Mouse (Mus musculus): ENCODE data around the gene Bcar3.
"Not testable (repeated sequence)": the region's sequence is repeated elsewhere in the genome, so short reads cannot be mapped to it uniquely, and the experiment has no call there.

The Bcar3 gene

GRCm38 (mm10) chr3:122381591-122381990, 87.7 kb downstream of the Bcar3 start:
- DNase-seq (ENCODE audit: low read depth, low spot score) = no peak

GRCm38 (mm10) chr3:122386444-122386843, 92.5 kb downstream of the Bcar3 start:
- DNase-seq (ENCODE audit: low read depth, low spot score) = no peak

GRCm38 (mm10) chr3:122387771-122388170, 93.8 kb downstream of the Bcar3 start:
- no peak for DNase-seq (ENCODE audit: low read depth, low spot score)

- DNase-seq (ENCODE audit: low read depth, low spot score) = no peak
These were observed 96.0 kb downstream of the Bcar3 start for GRCm38 (mm10) chr3:122389972-122390371.

GRCm38 (mm10) chr3:122391098-122391497, 97.2 kb downstream of the Bcar3 start:
- DNase-seq (ENCODE audit: low read depth, low spot score) = no peak

- no peak for DNase-seq (ENCODE audit: low read depth, low spot score)
These were observed 97.9 kb downstream of the Bcar3 start for GRCm38 (mm10) chr3:122391816-122392215.

GRCm38 (mm10) chr3:122393411-122393810, 99.5 kb downstream of the Bcar3 start:
- DNase-seq (ENCODE audit: low read depth, low spot score) = not testable (repeated sequence)

- DNase-seq (ENCODE audit: low read depth, low spot score) = peak; percentile 38
These were observed 100.0 kb downstream of the Bcar3 start for GRCm38 (mm10) chr3:122393836-122394374.

- DNase-seq (ENCODE audit: low read depth, low spot score) = no peak
These were observed 103.0 kb downstream of the Bcar3 start for GRCm38 (mm10) chr3:122396957-122397356.

GRCm38 (mm10) chr3:122397401-122397800, 103.5 kb downstream of the Bcar3 start:
- DNase-seq (ENCODE audit: low read depth, low spot score) = no peak

- DNase-seq (ENCODE audit: low read depth, low spot score) = no peak
These were observed 107.1 kb downstream of the Bcar3 start for GRCm38 (mm10) chr3:122401011-122401410.

GRCm38 (mm10) chr3:122402143-122402542, 108.2 kb downstream of the Bcar3 start:
- DNase-seq (ENCODE audit: low read depth, low spot score) = no peak

GRCm38 (mm10) chr3:122403860-122404557, 110.1 kb downstream of the Bcar3 start:
- no peak for DNase-seq (ENCODE audit: low read depth, low spot score)

GRCm38 (mm10) chr3:122405203-122405956, 111.4 kb downstream of the Bcar3 start:
- DNase-seq (ENCODE audit: low read depth, low spot score) = no peak

- DNase-seq (ENCODE audit: low read depth, low spot score) = peak; percentile 21
These were observed 112.5 kb downstream of the Bcar3 start for GRCm38 (mm10) chr3:122406416-122406815.

- no peak for DNase-seq (ENCODE audit: low read depth, low spot score)
These were observed 113.8 kb downstream of the Bcar3 start for GRCm38 (mm10) chr3:122407757-122408156.

GRCm38 (mm10) chr3:122408798-122409311, 114.9 kb downstream of the Bcar3 start:
- DNase-seq (ENCODE audit: low read depth, low spot score) = no peak

- no peak for DNase-seq (ENCODE audit: low read depth, low spot score)
These were observed 117.7 kb downstream of the Bcar3 start for GRCm38 (mm10) chr3:122411590-122411989.

GRCm38 (mm10) chr3:122413729-122414561, 120.0 kb downstream of the Bcar3 start:
- DNase-seq (ENCODE audit: low read depth, low spot score) = no peak

- no peak for DNase-seq (ENCODE audit: low read depth, low spot score)
These were observed 120.9 kb downstream of the Bcar3 start for GRCm38 (mm10) chr3:122414868-122415267.

GRCm38 (mm10) chr3:122417466-122417865, 123.5 kb downstream of the Bcar3 start:
- no peak for DNase-seq (ENCODE audit: low read depth, low spot score)

All from skeletal muscle tissue, adult 2 months (tissue).